Mouse (Mus musculus) kidney, embryonic 14.5 days (tissue): ENCODE measurements around the gene Fam172a. TPM values are rescaled to one million over a fixed set of nuclear protein-coding genes. Genes with fewer than 3 reads are reported as not detected.

Experiments
- ATAC-seq: fragments of 200-750 bp; cut with Nextera tagmentation; 2 replicates; pipeline ENCODE4 v1.8.0; 2017; ENCODE audit warnings: moderate number of reproducible peaks, mild to moderate bottlenecking, moderate TSS enrichment, moderate library complexity; ENCODE audit not compliant: low FRiP score, low TSS enrichment
- H3K27ac ChIP-seq: fragments of 300-500 bp; sonication (generic); 2 replicates; pipeline ENCODE4 v1.5.1; 2014; ENCODE audit warnings: low read depth, mild to moderate bottlenecking, low read length, moderate library complexity, mixed read lengths
- H3K27me3 ChIP-seq: fragments of 300-500 bp; sonication (generic); 2 replicates; pipeline ENCODE4 v1.6.1; 2014; ENCODE audit warnings: mild to moderate bottlenecking, low read length; ENCODE audit not compliant: control insufficient read depth, insufficient read depth
- H3K36me3 ChIP-seq: fragments of 300-500 bp; sonication (generic); 2 replicates; pipeline ENCODE4 v1.6.1; 2014; ENCODE audit warnings: low read length, mixed read lengths; ENCODE audit not compliant: control insufficient read depth, insufficient read depth
- H3K4me1 ChIP-seq: fragments of 300-500 bp; sonication (generic); 2 replicates; pipeline ENCODE4 v1.6.1; 2014; ENCODE audit warnings: low read length, mixed read lengths; ENCODE audit not compliant: control insufficient read depth, insufficient read depth
- H3K4me2 ChIP-seq: fragments of 300-500 bp; sonication (generic); replicated peaks from 2 replicates; pipeline ENCODE4 v1.6.1; 2014; ENCODE audit warnings: low read depth, mild to moderate bottlenecking, low read length
- H3K4me3 ChIP-seq: fragments of 300-500 bp; sonication (generic); 2 replicates; pipeline ENCODE4 v1.5.1; 2014; ENCODE audit warnings: mild to moderate bottlenecking, low read length
- H3K9ac ChIP-seq: fragments of 300-500 bp; sonication (generic); 2 replicates; pipeline ENCODE4 v1.6.1; 2014; ENCODE audit warnings: low read depth, mild to moderate bottlenecking, low read length, moderate library complexity
- H3K9me3 ChIP-seq: fragments of 300-500 bp; sonication (generic); 2 replicates; pipeline ENCODE4 v1.6.1; 2016; ENCODE audit warnings: low read length; ENCODE audit not compliant: control insufficient read depth
- WGBS: fragments of 180-500 bp; shearing (Covaris S2); extraction: QIAGEN DNeasy Blood & Tissue Kit; methylation state at CpG from one replicate; pipeline ENCODE4 v1.1.7; 2014; 5-methylcytosine and 5-hydroxymethylcytosine counted together
- polyA plus RNA-seq: library from polyadenylated mRNA; unstranded; fragments of >200 nt; fragmentation: Nextera tagmentation; extraction: Ambion mirVana; gene quantifications from 2 replicates; pipeline ENCODE4 v1.2.1, GENCODE M21; 2014

The Fam172a gene
- polyA plus RNA-seq, 1 experiment from 2014 or later, result 28.8 TPM

DNA sequence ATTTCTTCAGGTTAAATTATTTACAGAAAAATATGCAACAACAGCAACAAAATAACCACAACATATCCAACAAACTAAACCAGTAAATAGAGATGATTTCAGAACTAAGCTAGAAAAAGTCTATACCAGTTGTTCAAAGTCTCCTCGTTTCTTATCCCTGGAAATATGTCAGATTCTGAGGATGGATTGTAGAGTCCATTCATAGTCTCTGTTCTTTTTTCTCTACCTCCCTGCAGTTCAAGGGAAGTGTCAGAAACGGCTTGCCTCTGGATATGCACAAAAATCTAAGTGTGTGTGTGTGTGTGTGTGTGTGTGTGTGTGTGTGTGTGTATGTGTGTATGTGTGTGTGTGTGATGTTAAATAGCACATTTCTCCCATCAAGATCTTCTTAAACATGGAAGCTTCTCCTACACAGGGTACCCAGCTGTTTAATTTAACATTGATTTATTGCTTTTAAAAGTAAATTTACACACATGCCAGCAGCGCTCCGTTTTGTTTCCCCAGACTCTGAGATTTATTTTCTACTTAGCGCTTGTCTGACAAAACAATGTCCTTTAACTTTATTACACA is 475.6 kb downstream of the Fam172a start:
- ATAC-seq, result no peak
- peaks cover 63% of the 10 kb centered on the region for H3K27me3 ChIP-seq
- no peak overlapping the region for H3K9ac ChIP-seq
- no peak overlapping the region for H3K4me3 ChIP-seq
- H3K4me2 ChIP-seq, result no peak overlapping the region
- H3K4me1 ChIP-seq, result peaks cover 15% of the 10 kb centered on the region; the same call in 1 of the 2 replicates
- no peaks in the 10 kb centered on the region for H3K36me3 ChIP-seq
- 4% methylated on average over 5 of the region's 5 CpGs for WGBS
- H3K27ac ChIP-seq, result no peak overlapping the region
- H3K9me3 ChIP-seq, result no peaks in the 10 kb centered on the region

DNA sequence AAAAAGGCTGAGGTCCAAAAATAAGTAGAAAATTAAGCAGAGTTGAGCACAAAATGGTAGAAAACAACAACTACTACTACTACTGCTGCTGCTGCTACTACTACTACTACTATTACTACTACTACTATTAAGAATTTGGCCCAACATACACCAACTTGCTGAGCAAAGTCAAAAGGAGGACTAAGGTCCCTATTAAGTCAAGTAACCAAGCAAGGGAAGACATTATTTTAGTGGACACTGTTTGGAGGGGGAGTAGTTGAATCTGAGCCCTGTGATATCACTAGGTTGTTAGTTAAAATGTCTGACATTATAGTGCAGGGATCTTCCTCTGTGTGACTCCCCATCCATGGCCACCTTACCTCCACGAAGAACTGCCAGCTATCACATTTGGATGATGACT is 476.2 kb downstream of the Fam172a start:
- H3K4me1 ChIP-seq, result peaks cover 15% of the 10 kb centered on the region; the same call in 1 of the 2 replicates
- H3K27me3 ChIP-seq, result peaks cover 62% of the 10 kb centered on the region
- H3K4me3 ChIP-seq, result no peak overlapping the region
- no peaks in the 10 kb centered on the region for H3K36me3 ChIP-seq
- no peak for ATAC-seq
- no peak overlapping the region for H3K27ac ChIP-seq
- H3K4me2 ChIP-seq, result no peak overlapping the region
- H3K9me3 ChIP-seq, result no peaks in the 10 kb centered on the region
- WGBS, result 3% methylated on average over 1 of the region's 1 CpGs
- no peak overlapping the region for H3K9ac ChIP-seq

DNA sequence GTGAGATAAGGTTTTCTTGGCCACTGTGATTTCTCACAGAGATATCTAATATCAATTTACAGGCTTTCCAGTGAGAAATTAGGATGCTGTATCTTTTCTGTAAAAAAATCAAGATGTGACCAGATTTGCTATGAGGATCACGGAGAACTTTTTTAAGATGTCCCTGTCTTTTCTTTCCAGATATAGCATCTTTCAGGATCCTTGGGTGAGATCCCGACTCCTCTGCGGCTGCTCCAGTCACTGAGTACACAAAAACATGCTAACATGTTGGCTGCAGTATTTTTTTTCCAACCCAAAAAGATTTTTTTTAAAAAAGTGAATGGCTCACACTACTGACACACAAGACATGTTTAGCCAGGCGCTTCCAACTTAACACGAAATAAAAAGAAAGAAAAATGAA is 476.9 kb downstream of the Fam172a start:
- H3K27me3 ChIP-seq, result peaks cover 62% of the 10 kb centered on the region
- peak overlapping the region; percentile 28; the same call in 1 of the 2 replicates for H3K4me3 ChIP-seq
- H3K4me1 ChIP-seq, result peaks cover 15% of the 10 kb centered on the region; the same call in 1 of the 2 replicates
- H3K36me3 ChIP-seq, result no peaks in the 10 kb centered on the region
- WGBS, result 24% methylated on average over 5 of the region's 5 CpGs
- H3K9ac ChIP-seq, result no peak overlapping the region
- H3K9me3 ChIP-seq, result no peaks in the 10 kb centered on the region
- H3K27ac ChIP-seq, result no peak overlapping the region
- ATAC-seq, result no peak
- peak overlapping the region; percentile 47; the same call in 1 of the 2 replicates for H3K4me2 ChIP-seq

DNA sequence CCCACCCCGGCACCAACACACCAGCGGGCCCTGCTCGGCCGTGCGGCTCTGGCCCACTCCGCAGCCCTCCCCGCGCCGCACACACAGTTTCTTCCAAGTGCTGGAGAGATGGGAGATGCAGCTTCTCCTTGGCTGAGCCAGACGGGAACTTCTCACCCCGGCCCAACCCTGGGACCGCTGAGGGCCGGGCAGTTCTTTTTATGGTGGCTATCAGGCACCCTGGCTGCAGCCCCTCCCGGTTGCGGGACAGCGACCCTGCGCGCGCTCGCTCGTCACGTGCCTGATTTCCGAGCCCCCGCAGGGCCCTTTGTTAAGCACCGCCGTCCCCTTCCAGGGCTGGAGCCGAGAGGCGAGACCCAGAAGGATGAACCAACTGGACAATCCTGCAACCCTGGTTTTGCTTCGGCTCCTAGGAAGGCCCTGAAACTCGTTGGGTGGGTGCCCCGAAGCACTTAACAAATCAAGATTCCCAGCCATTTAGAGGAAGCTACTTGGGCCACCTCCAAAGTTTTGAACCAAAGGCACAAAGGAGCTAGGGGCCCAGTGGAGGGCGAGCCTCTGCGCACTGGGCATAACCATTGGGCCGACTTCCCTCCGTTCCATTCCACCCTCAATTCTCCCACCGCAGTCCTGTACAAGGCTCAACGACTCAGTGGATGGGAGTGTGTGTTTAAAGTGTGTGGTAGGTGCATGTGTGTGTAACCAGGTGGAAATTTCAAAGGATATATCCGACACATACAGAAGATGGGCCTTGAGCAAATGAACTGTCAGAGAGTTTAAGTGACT is 477.7 kb downstream of the Fam172a start:
- Histone ChIP-seq H3K9ac (peak overlapping the region; percentile 32; the same call in 1 of the 2 replicates), H3K27me3 (peaks cover 61% of the 10 kb centered on the region), H3K4me2 (peak overlapping the region; percentile 47), H3K9me3 (no peaks in the 10 kb centered on the region), H3K36me3 (no peaks in the 10 kb centered on the region), H3K4me3 (peak overlapping the region; percentile 28), H3K27ac (no peak overlapping the region), H3K4me1 (peaks cover 15% of the 10 kb centered on the region; the same call in 1 of the 2 replicates)
- 5% methylated on average over 38 of the region's 38 CpGs for WGBS
- peak; percentile 54 for ATAC-seq

DNA sequence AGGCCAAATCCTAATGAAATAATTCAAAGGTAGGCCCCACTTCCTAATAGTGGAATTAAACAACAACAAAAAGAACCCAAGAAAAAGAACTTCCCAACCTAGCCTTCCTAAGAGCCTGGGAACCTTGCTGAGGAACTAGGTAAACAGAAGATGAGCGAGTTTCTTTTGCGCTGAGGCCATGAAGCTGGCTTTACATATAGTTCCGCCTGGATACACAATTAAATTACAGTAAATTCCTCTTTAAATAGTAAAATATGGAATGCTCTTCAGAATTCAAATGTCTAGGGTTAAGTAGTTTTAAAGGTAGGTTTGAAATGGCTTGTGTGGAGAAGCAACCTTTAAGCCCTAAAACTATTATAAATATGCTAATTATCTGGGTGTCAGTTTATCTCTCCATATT is 478.4 kb downstream of the Fam172a start:
- Histone ChIP-seq H3K27ac (no peak overlapping the region), H3K4me3 (no peak overlapping the region), H3K36me3 (no peaks in the 10 kb centered on the region), H3K9ac (no peak overlapping the region), H3K4me2 (no peak overlapping the region), H3K9me3 (no peaks in the 10 kb centered on the region), H3K27me3 (peaks cover 58% of the 10 kb centered on the region), H3K4me1 (peaks cover 15% of the 10 kb centered on the region; the same call in 1 of the 2 replicates)
- no peak for ATAC-seq
- WGBS, result 54% methylated on average over 3 of the region's 3 CpGs

DNA sequence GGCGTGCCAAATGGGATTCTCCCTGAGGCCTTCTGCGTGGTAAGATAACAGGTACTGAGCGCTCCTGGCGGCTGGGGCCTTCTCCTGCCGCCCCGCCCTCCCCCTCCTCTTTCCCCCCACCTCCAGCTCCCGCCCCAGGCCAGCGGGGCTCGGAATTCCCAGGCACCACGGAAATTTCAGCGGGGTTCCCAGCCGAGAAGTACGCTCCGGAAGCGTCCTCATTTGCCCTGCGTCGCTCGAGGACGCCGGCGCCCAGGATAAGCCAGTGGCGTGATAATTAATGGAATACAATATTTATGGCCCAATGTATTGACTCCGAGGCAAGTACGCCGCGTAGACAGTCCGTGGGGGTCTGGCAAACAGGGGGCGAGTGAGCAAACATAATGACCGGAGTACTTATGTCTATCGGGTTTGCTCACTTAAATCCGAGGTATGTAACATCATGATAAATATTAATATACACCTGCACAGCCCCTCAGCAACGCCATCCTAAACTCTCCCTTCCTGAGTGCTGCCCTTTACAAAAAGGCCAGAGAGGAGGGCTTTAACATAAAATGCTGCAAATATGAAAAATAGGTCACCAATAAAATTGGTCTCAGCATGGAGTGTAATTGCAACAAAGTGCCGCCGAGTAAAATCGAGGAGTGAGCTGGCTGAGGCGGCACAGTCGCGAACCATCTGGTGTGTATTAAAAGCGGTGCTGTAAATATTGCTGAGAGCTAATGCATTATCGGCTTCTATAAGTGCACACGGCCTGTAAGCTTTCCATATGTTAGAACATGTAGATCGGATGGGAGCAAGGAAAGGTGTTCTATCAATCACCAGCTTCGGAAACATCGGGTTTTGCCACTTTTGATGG is 479.5 kb downstream of the Fam172a start:
- H3K9ac ChIP-seq, result no peak overlapping the region
- H3K4me3 ChIP-seq, result peak overlapping the region; percentile 34
- under 1% methylated on average over 44 of the region's 44 CpGs for WGBS
- H3K4me1 ChIP-seq, result peaks cover 15% of the 10 kb centered on the region; the same call in 1 of the 2 replicates
- no peak overlapping the region for H3K27ac ChIP-seq
- no peaks in the 10 kb centered on the region for H3K9me3 ChIP-seq
- H3K27me3 ChIP-seq, result peaks cover 56% of the 10 kb centered on the region
- H3K4me2 ChIP-seq, result peak overlapping the region; percentile 56
- ATAC-seq, result no peak
- no peaks in the 10 kb centered on the region for H3K36me3 ChIP-seq

DNA sequence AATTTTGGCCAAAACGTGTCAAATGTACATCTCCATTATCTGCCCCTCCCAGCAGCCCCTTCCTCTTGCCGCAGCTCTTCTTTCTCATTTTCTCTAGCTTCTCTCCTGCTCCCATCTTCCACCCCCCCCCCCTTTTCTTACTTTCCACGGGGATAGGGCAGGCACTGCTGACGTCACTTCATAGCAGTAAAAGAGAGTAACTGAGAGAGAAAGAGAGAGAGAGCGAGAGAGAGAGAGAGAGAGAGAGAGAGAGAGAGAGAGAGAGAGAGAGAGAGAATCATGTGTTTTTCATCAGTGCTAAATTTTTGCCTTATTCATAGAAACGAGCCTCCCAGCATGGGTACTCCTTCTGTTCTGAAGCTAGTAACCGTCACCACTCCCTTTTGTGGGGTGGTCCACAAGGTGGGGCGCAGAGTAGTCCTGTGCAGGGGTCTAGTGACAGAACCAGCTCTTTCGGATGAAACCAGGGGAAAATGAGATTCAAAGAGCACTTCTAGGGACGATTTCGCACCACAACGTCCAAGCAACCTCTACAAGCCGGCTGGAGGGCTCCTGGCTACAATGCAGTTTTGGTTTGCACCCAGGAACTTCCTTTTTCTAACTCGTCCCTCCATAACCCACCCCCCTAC is 480.2 kb downstream of the Fam172a start:
- 4% methylated on average over 13 of the region's 14 CpGs for WGBS

DNA sequence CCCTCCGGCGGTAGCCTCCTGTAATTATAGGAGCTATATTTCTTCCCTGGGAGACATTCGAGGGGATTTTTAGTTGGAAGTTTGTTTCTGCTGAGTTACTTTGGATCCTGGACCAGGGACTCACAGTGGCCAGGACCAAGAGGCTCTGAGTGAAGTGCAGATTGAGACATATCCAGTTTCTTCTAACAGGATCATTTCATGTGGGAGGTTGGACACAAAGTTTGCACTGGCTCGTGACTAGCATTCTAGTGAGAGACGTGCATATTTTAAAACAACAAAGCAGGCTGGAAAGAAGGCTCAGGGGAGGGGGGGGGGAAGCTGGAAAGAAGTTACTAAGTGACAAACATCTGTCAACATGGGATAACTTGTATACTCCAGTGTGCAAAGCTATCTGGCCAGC is 481.2 kb downstream of the Fam172a start:
- no peak for ATAC-seq
- Histone ChIP-seq H3K27me3 (peaks cover 61% of the 10 kb centered on the region), H3K4me2 (no peak overlapping the region)

More for the DNA sequence above, 480.2 kb downstream of the Fam172a start:
- H3K9ac ChIP-seq, result no peak overlapping the region
- no peak for ATAC-seq
- peak overlapping the region; percentile 56 for H3K4me2 ChIP-seq
- H3K27ac ChIP-seq, result no peak overlapping the region
- H3K4me3 ChIP-seq, result peak overlapping the region; percentile 34; the same call in 1 of the 2 replicates
- H3K9me3 ChIP-seq, result no peaks in the 10 kb centered on the region
- peaks cover 59% of the 10 kb centered on the region for H3K27me3 ChIP-seq
- no peaks in the 10 kb centered on the region for H3K36me3 ChIP-seq
- peaks cover 15% of the 10 kb centered on the region; the same call in 1 of the 2 replicates for H3K4me1 ChIP-seq

More for the DNA sequence above, 481.2 kb downstream of the Fam172a start:
- H3K36me3 ChIP-seq, result peaks cover 5% of the 10 kb centered on the region; the same call in 1 of the 2 replicates
- H3K9ac ChIP-seq, result no peak overlapping the region
- WGBS, result 2% methylated on average over 5 of the region's 5 CpGs
- no peak overlapping the region for H3K27ac ChIP-seq
- no peaks in the 10 kb centered on the region for H3K9me3 ChIP-seq
- H3K4me1 ChIP-seq, result peaks cover 15% of the 10 kb centered on the region; the same call in 1 of the 2 replicates
- no peak overlapping the region for H3K4me3 ChIP-seq
